Mouse (Mus musculus): ENCODE measurements around the gene Disc1. TPM values are rescaled to one million over a fixed set of nuclear protein-coding genes. Genes with fewer than 3 reads are reported as not detected.

Disc1 gene
- polyA plus RNA-seq, 1 experiment from 2014 or later, result 2.6 TPM

GRCm38 (mm10) chr8:125306665-125307064 is 252.7 kb downstream of the Disc1 start:
- H3K9ac ChIP-seq (ENCODE audit: low read depth, low read length), result no peak overlapping the region
- no peak for ATAC-seq

GRCm38 (mm10) chr8:125309985-125310384 is 256.0 kb downstream of the Disc1 start:
- H3K4me1 ChIP-seq (ENCODE audit: control insufficient read depth, insufficient read depth, low read depth, low read length), result peaks cover 8% of the 10 kb centered on the region
- no peak overlapping the region for H3K27ac ChIP-seq (ENCODE audit: low read depth, low read length)
- no peaks in the 10 kb centered on the region for H3K36me3 ChIP-seq (ENCODE audit: control insufficient read depth, insufficient read depth, low read length)
- no peaks in the 10 kb centered on the region for H3K9me3 ChIP-seq (ENCODE audit: control insufficient read depth, low read length)
- H3K4me2 ChIP-seq (ENCODE audit: low read length), result no peak overlapping the region
- no peak overlapping the region for H3K4me3 ChIP-seq (ENCODE audit: low read length)
- ATAC-seq, result no peak
- WGBS, result 60% methylated on average over 14 of the region's 14 CpGs
- H3K9ac ChIP-seq (ENCODE audit: low read depth, low read length), result no peak overlapping the region
- 0 out of 2 replicates have a peak, but pooled peaks cover 5% of the 10 kb centered on the region for H3K27me3 ChIP-seq (replicated peaks; ENCODE audit: control insufficient read depth, insufficient read depth, low read length)

More at GRCm38 (mm10) chr8:125306665-125307064, 252.7 kb downstream of the Disc1 start:
- WGBS, result 39% methylated on average over 10 of the region's 10 CpGs
- Histone ChIP-seq H3K9me3 (ENCODE audit: control insufficient read depth, low read length) (no peaks in the 10 kb centered on the region), H3K4me1 (ENCODE audit: control insufficient read depth, insufficient read depth, low read depth, low read length) (peaks cover 8% of the 10 kb centered on the region), H3K4me2 (ENCODE audit: low read length) (no peak overlapping the region), H3K4me3 (ENCODE audit: low read length) (no peak overlapping the region), H3K27me3 (replicated peaks; ENCODE audit: control insufficient read depth, insufficient read depth, low read length) (0 out of 2 replicates have a peak, but pooled peaks cover 5% of the 10 kb centered on the region), H3K27ac (ENCODE audit: low read depth, low read length) (no peak overlapping the region), H3K36me3 (ENCODE audit: control insufficient read depth, insufficient read depth, low read length) (no peaks in the 10 kb centered on the region)

Small RNA genes within 50 kb of the gene (microRNA-seq; reads per million reads assigned to microRNA genes)
- not detected for gene Gm22197

Other genes with a start within 250 kb of the Disc1 start
- gene Gnpat, start 191.2 kb upstream of the Disc1 start, polyA plus RNA-seq (2015; fragmentation: Nextera tagmentation; extraction: Ambion mirVana), result 73.8 and 79.9 TPM in 2 replicates
- 21.5 and 25.5 TPM in 2 replicates for gene 2810004N23Rik, start 191.1 kb upstream of the Disc1 start, polyA plus RNA-seq (2015; fragmentation: Nextera tagmentation; extraction: Ambion mirVana)
- gene Exoc8, start 156.5 kb upstream of the Disc1 start, polyA plus RNA-seq (2015; fragmentation: Nextera tagmentation; extraction: Ambion mirVana), result 11.7 and 14.8 TPM in 2 replicates
- 5.9 and 8.1 TPM in 2 replicates for gene Sprtn, start 156.3 kb upstream of the Disc1 start, polyA plus RNA-seq (2015; fragmentation: Nextera tagmentation; extraction: Ambion mirVana)
- 14.3 and 14.8 TPM in 2 replicates for gene Egln1, start 104.9 kb upstream of the Disc1 start, polyA plus RNA-seq (2015; fragmentation: Nextera tagmentation; extraction: Ambion mirVana)
- 210 and 220 TPM in 2 replicates for gene Tsnax, start 41.2 kb upstream of the Disc1 start, polyA plus RNA-seq (2015; fragmentation: Nextera tagmentation; extraction: Ambion mirVana)

Data from hindbrain, embryonic 16.5 days (tissue).